Mouse (Mus musculus) lung, adult 2 months (tissue): ENCODE data around the gene Prep.

ENCODE experiments used
- CTCF ChIP-seq: fragments of 200-500 bp; IDR thresholded peaks from 2 replicates; pipeline ENCODE4 v1.5.1; 2011; ENCODE audit warnings: mild to moderate bottlenecking, low read length, control low read depth; ENCODE audit not compliant: insufficient read depth
- POLR2A ChIP-seq: fragments of 200-500 bp; IDR thresholded peaks from 2 replicates; pipeline ENCODE4 v1.6.1; 2011; ENCODE audit warnings: low read depth, mild to moderate bottlenecking, control low read depth, low read length, borderline replicate concordance; ENCODE audit errors: extremely low read depth

DNA sequence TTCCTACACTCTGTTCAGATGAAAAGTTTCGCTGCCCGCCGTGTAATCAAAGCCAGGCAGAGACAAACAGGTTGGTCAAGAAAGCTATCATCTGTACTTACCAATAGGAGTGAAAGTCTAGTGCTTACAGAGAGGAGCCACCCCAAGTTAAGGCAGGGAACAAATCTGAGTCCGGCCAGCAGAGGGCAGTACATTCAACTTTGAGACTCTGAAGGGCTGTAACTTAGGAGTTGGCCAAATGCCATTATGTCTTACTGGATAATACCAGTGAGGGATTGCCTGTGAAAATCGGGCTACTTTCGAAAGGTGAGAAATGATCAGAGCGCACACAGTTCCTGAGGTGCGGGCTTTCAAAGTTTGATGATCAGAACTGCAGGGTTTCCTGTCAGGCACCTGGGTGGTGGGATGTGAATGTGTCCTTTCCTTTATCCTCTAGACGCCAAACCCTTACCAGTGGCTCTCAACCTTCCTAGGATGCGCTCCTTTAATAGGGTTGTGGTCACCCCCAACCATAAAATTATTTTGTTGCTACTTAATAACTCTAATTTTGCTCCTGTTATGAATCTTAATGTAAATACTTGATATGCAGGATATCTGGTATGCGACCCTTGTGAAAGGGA lies 15.8 kb upstream of the Prep start:
- TF ChIP-seq POLR2A (no peak), CTCF (peak; percentile 73)
